Mouse (Mus musculus) cortical plate, adult 2 months (tissue): ENCODE measurements at regions not wholly inside any gene's neighbourhood (a gene's known extent, or its start where the extent isn't known, plus 50 kb on each side); places are given as distances from the start of the nearest gene placed in this dataset.

Experiments
- H3K27ac ChIP-seq: fragments of 200-500 bp; 2 replicates; pipeline ENCODE4 v1.5.1; 2012; ENCODE audit warnings: low read length, control low read depth, inconsistent platforms; ENCODE audit not compliant: insufficient read depth
- H3K4me1 ChIP-seq: fragments of 200-500 bp; 2 replicates; pipeline ENCODE4 v1.6.1; 2011; ENCODE audit warnings: low read length; ENCODE audit not compliant: control insufficient read depth, insufficient read depth
- H3K4me3 ChIP-seq: fragments of 200-500 bp; 2 replicates; pipeline ENCODE4 v1.5.1; 2011; ENCODE audit warnings: mild to moderate bottlenecking, low read length, control low read depth; ENCODE audit not compliant: insufficient read depth
- CTCF ChIP-seq: fragments of 200-500 bp; IDR thresholded peaks from 2 replicates; pipeline ENCODE4 v1.5.1; 2011; ENCODE audit warnings: mild to moderate bottlenecking, control low read depth, low read length; ENCODE audit not compliant: insufficient read depth; ENCODE audit errors: extremely low read depth
- POLR2A ChIP-seq: fragments of 200-500 bp; IDR thresholded peaks from 2 replicates; pipeline ENCODE4 v1.6.1; 2011; ENCODE audit warnings: mild to moderate bottlenecking, low read length, control low read depth; ENCODE audit not compliant: insufficient read depth; ENCODE audit errors: extremely low read depth

- no peak for TF ChIP-seq CTCF
- no peak for TF ChIP-seq POLR2A
- H3K4me3 ChIP-seq = no peak overlapping the region
- no peak overlapping the region for H3K27ac ChIP-seq
- H3K4me1 ChIP-seq = peaks cover 2% of the 10 kb centered on the region; the same call in 1 of the 2 replicates
These were observed 1169.2 kb upstream of the A1bg start for GRCm38 (mm10) chr15:62091746-62092659.

GRCm38 (mm10) chr15:62091144-62091543 lies 1168.3 kb upstream of the A1bg start:
- TF ChIP-seq CTCF (no peak), POLR2A (no peak)
- peaks cover 2% of the 10 kb centered on the region; the same call in 1 of the 2 replicates for H3K4me1 ChIP-seq
- no peak overlapping the region for H3K27ac ChIP-seq

GRCm38 (mm10) chr15:62088341-62088740 lies 1165.5 kb upstream of the A1bg start:
- no peak overlapping the region for H3K4me3 ChIP-seq
- TF ChIP-seq POLR2A (no peak), CTCF (no peak)

More at GRCm38 (mm10) chr15:62091144-62091543, 1168.3 kb upstream of the A1bg start:
- H3K4me3 ChIP-seq = no peak overlapping the region

GRCm38 (mm10) chr15:62087755-62088154 lies 1164.9 kb upstream of the A1bg start:
- Histone ChIP-seq H3K4me3 (no peak overlapping the region), H3K4me1 (peaks cover 2% of the 10 kb centered on the region; the same call in 1 of the 2 replicates), H3K27ac (no peak overlapping the region)
- TF ChIP-seq POLR2A = no peak
- TF ChIP-seq CTCF = no peak

More at GRCm38 (mm10) chr15:62088341-62088740, 1165.5 kb upstream of the A1bg start:
- H3K27ac ChIP-seq = no peak overlapping the region
- H3K4me1 ChIP-seq = peaks cover 2% of the 10 kb centered on the region; the same call in 1 of the 2 replicates

- TF ChIP-seq CTCF = no peak
- no peak for TF ChIP-seq POLR2A
- Histone ChIP-seq H3K4me3 (no peak overlapping the region), H3K4me1 (no peaks in the 10 kb centered on the region), H3K27ac (no peak overlapping the region)
These were observed 1163.2 kb upstream of the A1bg start for GRCm38 (mm10) chr15:62086037-62086436.

- Histone ChIP-seq H3K27ac (no peak overlapping the region), H3K4me1 (no peaks in the 10 kb centered on the region), H3K4me3 (no peak overlapping the region)
- no peak for TF ChIP-seq CTCF
- TF ChIP-seq POLR2A = no peak
These were observed 1160.5 kb upstream of the A1bg start for GRCm38 (mm10) chr15:62083347-62083746.

- Histone ChIP-seq H3K27ac (no peak overlapping the region), H3K4me1 (no peaks in the 10 kb centered on the region), H3K4me3 (no peak overlapping the region)
- no peak for TF ChIP-seq POLR2A
- TF ChIP-seq CTCF = no peak
These were observed 1159.7 kb upstream of the A1bg start for GRCm38 (mm10) chr15:62082539-62082938.

- no peak overlapping the region for H3K27ac ChIP-seq
- no peak overlapping the region for H3K4me3 ChIP-seq
- TF ChIP-seq CTCF = no peak
- TF ChIP-seq POLR2A = no peak
- H3K4me1 ChIP-seq = peaks cover 2% of the 10 kb centered on the region; the same call in 1 of the 2 replicates
These were observed 1156.6 kb upstream of the A1bg start for GRCm38 (mm10) chr15:62079155-62080109.
